Mouse (Mus musculus): ENCODE data around the gene Nol4l. TPM values are rescaled to one million over a fixed set of nuclear protein-coding genes. Genes with fewer than 3 reads are reported as not detected.

Nol4l gene
- total and polyA plus RNA-seq, 2 experiments from 2014 or later = 28.0 to 58.5 TPM

DNA sequence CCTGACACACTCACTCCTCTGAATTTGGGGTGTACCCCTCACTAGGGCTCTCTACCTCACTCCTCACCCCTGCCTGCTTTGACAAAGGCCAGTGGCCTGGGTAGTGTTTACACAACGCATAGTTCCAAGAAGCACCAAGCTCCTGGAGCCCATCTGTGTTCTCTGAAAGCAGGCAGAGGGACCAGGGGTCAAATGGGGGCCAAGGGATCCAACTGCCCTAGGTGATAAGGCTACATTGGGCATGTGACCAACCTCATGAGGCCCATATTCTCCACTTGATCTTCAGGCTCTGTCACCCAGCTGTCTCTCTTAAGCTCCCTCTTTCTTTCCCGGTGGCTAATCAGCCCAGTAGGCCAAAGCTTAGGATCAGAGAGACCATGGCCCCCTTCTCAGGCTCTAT lies 102.8 kb downstream of the Nol4l start:
- no peak overlapping the region for H3K4me2 ChIP-seq (ENCODE audit: low read depth)
- DNase-seq = no peak
- H3K27ac ChIP-seq (ENCODE audit: low read depth, low read length) = no peak overlapping the region
- H3K36me3 ChIP-seq (ENCODE audit: insufficient read depth) = peaks cover 30% of the 10 kb centered on the region
- no peaks in the 10 kb centered on the region for H3K4me1 ChIP-seq (ENCODE audit: insufficient read depth)
- no peaks in the 10 kb centered on the region for H3K9me3 ChIP-seq (ENCODE audit: low read length)
- WGBS = 9% methylated on average over 2 of the region's 2 CpGs
- ATAC-seq = no peak
- no peak overlapping the region for H3K4me3 ChIP-seq (ENCODE audit: low read depth, low read length)
- H3K9ac ChIP-seq = no peak overlapping the region
- TF ChIP-seq CTCF (IDR thresholded peaks at IDR 0.05; ENCODE audit: low read depth) = no peak
- H3K27me3 ChIP-seq (ENCODE audit: insufficient read depth, low read length) = no peaks in the 10 kb centered on the region

DNA sequence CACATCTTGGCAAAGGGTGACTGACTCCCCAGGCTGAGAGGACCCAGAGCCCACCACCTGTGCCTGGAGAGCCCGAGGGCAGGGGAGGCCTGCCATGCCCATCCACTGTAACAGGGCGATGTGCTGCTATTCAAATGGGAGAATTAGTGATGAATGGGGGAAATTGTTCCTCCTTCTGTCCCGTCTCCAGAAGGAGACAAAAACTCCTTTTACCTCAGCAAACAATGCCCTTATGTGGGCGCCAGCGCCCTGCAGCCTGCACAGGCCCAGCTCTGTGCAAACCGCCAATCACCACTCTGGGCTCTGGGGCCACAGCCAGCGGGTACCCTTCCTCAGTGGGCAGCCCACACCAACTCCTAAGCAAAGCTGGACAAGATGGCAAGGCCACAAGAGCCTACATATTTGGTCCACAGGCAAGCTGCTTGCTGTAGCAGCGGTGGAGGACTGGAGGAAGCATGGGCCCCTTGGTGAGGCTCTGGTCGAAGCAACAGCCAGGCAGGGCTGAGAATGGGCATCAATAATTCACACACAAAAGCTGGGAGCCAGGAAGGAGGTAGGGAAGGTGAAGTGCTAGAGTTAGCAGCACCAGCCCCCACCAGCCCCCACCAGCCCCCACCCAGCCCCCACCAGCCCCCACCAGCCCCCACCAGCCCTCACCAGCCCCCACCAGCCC lies 103.6 kb downstream of the Nol4l start:
- H3K9ac ChIP-seq = no peak overlapping the region
- peak overlapping the region; percentile 35; the same call in 1 of the 2 replicates for H3K27ac ChIP-seq (ENCODE audit: low read depth, low read length)
- H3K9me3 ChIP-seq (ENCODE audit: low read length) = no peaks in the 10 kb centered on the region
- no peaks in the 10 kb centered on the region for H3K27me3 ChIP-seq (ENCODE audit: insufficient read depth, low read length)
- peaks cover 26% of the 10 kb centered on the region for H3K36me3 ChIP-seq (ENCODE audit: insufficient read depth)
- DNase-seq (peak; percentile 57), ATAC-seq (peak; percentile 88)
- H3K4me3 ChIP-seq (ENCODE audit: low read depth, low read length) = no peak overlapping the region
- no peak overlapping the region for H3K4me2 ChIP-seq (ENCODE audit: low read depth)
- WGBS = 12% methylated on average over 9 of the region's 9 CpGs
- TF ChIP-seq CTCF (IDR thresholded peaks at IDR 0.05; ENCODE audit: low read depth) = no peak
- H3K4me1 ChIP-seq (ENCODE audit: insufficient read depth) = no peaks in the 10 kb centered on the region

DNA sequence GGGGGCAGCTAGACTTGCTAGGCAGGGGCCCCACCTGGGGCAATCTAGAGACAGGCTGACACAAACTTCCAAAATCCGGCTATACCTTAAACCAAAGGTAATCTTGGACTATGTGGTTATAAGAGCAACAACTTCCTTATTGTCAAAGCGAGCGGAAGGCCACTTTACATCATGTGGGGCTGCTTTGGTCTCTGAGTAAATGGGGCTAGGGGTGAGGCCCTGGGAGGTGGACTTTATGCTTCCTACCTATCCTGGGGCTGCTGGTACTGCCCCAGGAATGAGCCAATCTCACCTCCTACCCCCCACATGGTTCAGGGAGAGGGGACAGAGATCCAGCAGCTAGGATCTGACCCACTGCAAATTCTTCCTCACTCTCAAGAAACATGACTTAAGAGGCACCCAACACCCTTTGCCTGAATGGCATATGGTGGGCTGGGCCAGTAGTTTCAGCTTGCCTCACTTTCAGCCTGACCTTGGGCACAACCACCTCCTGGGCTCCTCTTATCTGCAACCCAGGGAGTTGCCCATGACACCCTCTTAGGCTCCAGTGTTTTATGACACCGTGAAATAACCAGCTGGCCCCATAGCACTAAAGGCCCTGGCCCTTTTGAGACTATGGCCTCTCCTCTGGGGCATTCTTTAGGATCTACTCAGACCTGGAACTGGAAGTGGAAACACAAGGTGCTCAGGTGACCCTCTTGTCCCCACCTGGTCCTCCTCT lies 104.5 kb downstream of the Nol4l start:
- WGBS = 91% methylated on average over 4 of the region's 4 CpGs
- DNase-seq = no peak
- no peak overlapping the region for H3K4me3 ChIP-seq (ENCODE audit: low read depth, low read length)
- H3K9ac ChIP-seq = no peak overlapping the region
- no peaks in the 10 kb centered on the region for H3K9me3 ChIP-seq (ENCODE audit: low read length)
- peaks cover 25% of the 10 kb centered on the region for H3K36me3 ChIP-seq (ENCODE audit: insufficient read depth)
- ATAC-seq = no peak
- no peaks in the 10 kb centered on the region for H3K4me1 ChIP-seq (ENCODE audit: insufficient read depth)
- TF ChIP-seq CTCF (IDR thresholded peaks at IDR 0.05; ENCODE audit: low read depth) = no peak
- H3K4me2 ChIP-seq (ENCODE audit: low read depth) = no peak overlapping the region
- 0 out of 2 replicates have a peak overlapping the region, but pooled peaks have one; percentile 40 for H3K27ac ChIP-seq (ENCODE audit: low read depth, low read length)
- H3K27me3 ChIP-seq (ENCODE audit: insufficient read depth, low read length) = no peaks in the 10 kb centered on the region

DNA sequence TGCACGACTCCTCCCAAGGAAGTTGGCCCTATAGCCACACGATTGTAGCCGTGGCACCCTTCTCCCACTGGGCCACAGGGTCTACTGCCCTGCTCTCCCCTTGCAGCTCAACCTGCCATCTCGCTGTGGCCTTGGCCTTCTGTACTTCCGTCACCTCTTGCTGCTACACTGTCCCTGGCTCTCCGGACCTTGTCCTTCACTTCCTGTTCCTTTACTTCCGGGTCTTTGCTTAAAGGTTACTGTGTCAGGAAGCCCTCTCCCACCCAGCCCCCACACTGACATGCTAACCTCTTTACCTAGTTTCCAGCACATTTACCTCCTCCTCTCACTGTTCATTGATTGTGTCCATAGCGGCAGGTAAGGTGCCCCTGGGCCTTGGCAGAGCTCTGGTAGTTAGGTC lies 105.2 kb downstream of the Nol4l start:
- no peaks in the 10 kb centered on the region for H3K4me1 ChIP-seq (ENCODE audit: insufficient read depth)
- H3K9me3 ChIP-seq (ENCODE audit: low read length) = no peaks in the 10 kb centered on the region
- H3K36me3 ChIP-seq (ENCODE audit: insufficient read depth) = peaks cover 29% of the 10 kb centered on the region
- no peak for DNase-seq
- TF ChIP-seq CTCF (IDR thresholded peaks at IDR 0.05; ENCODE audit: low read depth) = no peak
- no peak for ATAC-seq
- H3K9ac ChIP-seq = no peak overlapping the region
- no peak overlapping the region for H3K4me2 ChIP-seq (ENCODE audit: low read depth)
- H3K4me3 ChIP-seq (ENCODE audit: low read depth, low read length) = no peak overlapping the region
- H3K27me3 ChIP-seq (ENCODE audit: insufficient read depth, low read length) = no peaks in the 10 kb centered on the region
- no peak overlapping the region for H3K27ac ChIP-seq (ENCODE audit: low read depth, low read length)
- whole genome bisulfite sequencing = 75% methylated on average over 8 of the region's 8 CpGs

DNA sequence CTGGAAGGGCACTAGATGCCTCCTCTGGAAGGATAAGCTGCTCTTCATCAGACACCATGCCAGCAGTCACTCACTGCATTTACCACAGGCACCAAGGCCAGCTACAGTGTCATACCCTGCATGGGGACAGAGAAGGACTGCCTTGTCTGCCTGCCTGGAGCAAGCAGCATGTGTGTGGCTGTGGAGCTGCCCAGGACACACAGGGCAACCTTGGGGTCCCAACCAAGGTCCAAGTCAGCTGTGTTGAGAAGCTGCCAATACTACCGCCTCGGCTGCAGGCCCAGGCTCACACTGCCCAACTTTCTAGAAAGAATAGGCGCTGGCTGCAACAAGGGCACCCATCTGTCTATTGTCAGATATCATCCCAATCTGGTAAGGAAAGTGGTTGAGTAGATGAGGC lies 106.7 kb downstream of the Nol4l start:
- DNase-seq = no peak
- 50% methylated on average over 3 of the region's 3 CpGs for WGBS
- no peak overlapping the region for H3K9ac ChIP-seq
- H3K4me3 ChIP-seq (ENCODE audit: low read depth, low read length) = no peak overlapping the region
- 0 out of 2 replicates have a peak overlapping the region, but pooled peaks have one; percentile 15 for H3K27ac ChIP-seq (ENCODE audit: low read depth, low read length)
- H3K9me3 ChIP-seq (ENCODE audit: low read length) = no peaks in the 10 kb centered on the region
- ATAC-seq = no peak
- no peaks in the 10 kb centered on the region for H3K27me3 ChIP-seq (ENCODE audit: insufficient read depth, low read length)
- no peak overlapping the region for H3K4me2 ChIP-seq (ENCODE audit: low read depth)
- H3K36me3 ChIP-seq (ENCODE audit: insufficient read depth) = peaks cover 31% of the 10 kb centered on the region
- no peak for TF ChIP-seq CTCF (IDR thresholded peaks at IDR 0.05; ENCODE audit: low read depth)
- H3K4me1 ChIP-seq (ENCODE audit: insufficient read depth) = no peaks in the 10 kb centered on the region

DNA sequence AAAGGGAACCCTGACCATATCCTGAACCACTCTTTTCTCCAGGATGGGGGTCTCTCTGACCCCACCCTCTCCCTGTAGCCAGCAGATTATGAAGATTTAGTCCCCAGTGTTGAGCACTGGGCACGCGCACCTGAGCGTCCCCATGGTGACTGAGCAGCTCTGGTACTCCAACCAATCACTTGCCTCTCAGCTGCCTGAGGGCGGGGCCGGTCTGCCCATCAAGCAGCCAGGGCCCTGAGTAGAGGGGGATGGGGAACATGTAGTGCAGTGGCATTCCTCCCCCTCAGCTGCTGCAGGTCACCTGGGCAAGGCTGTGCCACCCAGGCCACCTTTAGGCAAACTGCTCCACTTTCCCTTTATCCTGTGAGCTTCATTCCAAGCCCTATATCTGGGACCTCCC lies 107.7 kb downstream of the Nol4l start:
- Histone ChIP-seq H3K27ac (ENCODE audit: low read depth, low read length) (no peak overlapping the region), H3K4me3 (ENCODE audit: low read depth, low read length) (no peak overlapping the region), H3K9me3 (ENCODE audit: low read length) (no peaks in the 10 kb centered on the region), H3K27me3 (ENCODE audit: insufficient read depth, low read length) (no peaks in the 10 kb centered on the region), H3K4me1 (ENCODE audit: insufficient read depth) (no peaks in the 10 kb centered on the region), H3K4me2 (ENCODE audit: low read depth) (no peak overlapping the region), H3K9ac (no peak overlapping the region), H3K36me3 (ENCODE audit: insufficient read depth) (peaks cover 41% of the 10 kb centered on the region)
- DNase-seq (peak; percentile 39), ATAC-seq (peak; percentile 78)
- WGBS = 20% methylated on average over 5 of the region's 5 CpGs
- TF ChIP-seq CTCF (IDR thresholded peaks at IDR 0.05; ENCODE audit: low read depth) = no peak

DNA sequence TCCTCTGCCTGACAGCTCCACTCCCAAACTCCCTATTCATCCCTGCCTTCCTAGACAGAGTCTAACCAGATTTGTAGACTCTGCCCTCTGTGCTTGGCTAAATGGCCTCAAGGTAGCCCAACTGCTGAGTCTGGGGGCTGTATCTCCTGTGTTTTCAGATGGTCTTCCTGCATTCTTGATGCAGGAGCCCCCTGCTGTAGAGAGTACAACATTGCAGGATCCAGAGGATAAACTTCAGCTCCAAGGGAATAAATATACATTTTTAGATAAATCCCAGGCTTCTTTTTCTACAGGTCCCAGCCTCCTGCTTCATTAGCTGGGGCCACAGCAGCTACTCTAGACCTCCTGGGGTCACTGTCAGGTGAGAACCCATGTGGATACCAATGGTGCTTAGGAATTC lies 108.5 kb downstream of the Nol4l start:
- Histone ChIP-seq H3K27ac (ENCODE audit: low read depth, low read length) (no peak overlapping the region), H3K9me3 (ENCODE audit: low read length) (no peaks in the 10 kb centered on the region), H3K4me1 (ENCODE audit: insufficient read depth) (no peaks in the 10 kb centered on the region), H3K4me3 (ENCODE audit: low read depth, low read length) (no peak overlapping the region), H3K4me2 (ENCODE audit: low read depth) (no peak overlapping the region), H3K9ac (no peak overlapping the region), H3K36me3 (ENCODE audit: insufficient read depth) (peaks cover 49% of the 10 kb centered on the region), H3K27me3 (ENCODE audit: insufficient read depth, low read length) (no peaks in the 10 kb centered on the region)
- peak; percentile 62 for TF ChIP-seq CTCF (IDR thresholded peaks at IDR 0.05; ENCODE audit: low read depth)
- no peak for DNase-seq
- no peak for ATAC-seq

Data from forebrain, postnatal 0 days (tissue).